Mouse (Mus musculus): ENCODE results near the gene Prkch.

The Prkch gene

GRCm38 (mm10) chr12:73720466-73720865, 135.9 kb downstream of the Prkch start:
- H3K36me3 ChIP-seq (ENCODE audit: insufficient read depth, low read length) = no peaks in the 10 kb centered on the region
- no peak overlapping the region for H3K4me3 ChIP-seq (replicated peaks; ENCODE audit: low read length)
- H3K27me3 ChIP-seq (ENCODE audit: insufficient read depth, low read length) = no peaks in the 10 kb centered on the region
- TF ChIP-seq POU5F1 (IDR thresholded peaks at IDR 0.05; ENCODE audit: borderline replicate concordance, low read length) (no peak), CTCF (conservative IDR thresholded peaks at IDR 0.05; ENCODE audit: low read length) (no peak), NANOG (IDR thresholded peaks at IDR 0.05; ENCODE audit: borderline replicate concordance, low read length) (no peak)
- H3K4me1 ChIP-seq (replicated peaks; ENCODE audit: low read depth, low read length) = peaks cover 24% of the 10 kb centered on the region
- peaks cover 8% of the 10 kb centered on the region; the same call in 1 of the 2 replicates for H3K9me3 ChIP-seq (ENCODE audit: low read length)

GRCm38 (mm10) chr12:73722060-73722459, 137.5 kb downstream of the Prkch start:
- H3K9me3 ChIP-seq (ENCODE audit: low read length) = peaks cover 8% of the 10 kb centered on the region; the same call in 1 of the 2 replicates

GRCm38 (mm10) chr12:73723067-73723466, 138.5 kb downstream of the Prkch start:
- no peaks in the 10 kb centered on the region for H3K36me3 ChIP-seq (ENCODE audit: insufficient read depth, low read length)
- peaks cover 23% of the 10 kb centered on the region for H3K4me1 ChIP-seq (replicated peaks; ENCODE audit: low read depth, low read length)
- H3K4me3 ChIP-seq (replicated peaks; ENCODE audit: low read length) = no peak overlapping the region
- TF ChIP-seq NANOG (IDR thresholded peaks at IDR 0.05; ENCODE audit: borderline replicate concordance, low read length) (no peak), POU5F1 (IDR thresholded peaks at IDR 0.05; ENCODE audit: borderline replicate concordance, low read length) (no peak)
- H3K27me3 ChIP-seq (ENCODE audit: insufficient read depth, low read length) = no peaks in the 10 kb centered on the region
- peaks cover 8% of the 10 kb centered on the region; the same call in 1 of the 2 replicates for H3K9me3 ChIP-seq (ENCODE audit: low read length)

More at GRCm38 (mm10) chr12:73722060-73722459, 137.5 kb downstream of the Prkch start:
- H3K4me1 ChIP-seq (replicated peaks; ENCODE audit: low read depth, low read length) = peaks cover 24% of the 10 kb centered on the region
- H3K27me3 ChIP-seq (ENCODE audit: insufficient read depth, low read length) = no peaks in the 10 kb centered on the region
- TF ChIP-seq POU5F1 (IDR thresholded peaks at IDR 0.05; ENCODE audit: borderline replicate concordance, low read length) = no peak
- TF ChIP-seq NANOG (IDR thresholded peaks at IDR 0.05; ENCODE audit: borderline replicate concordance, low read length) = no peak
- no peak for TF ChIP-seq CTCF (conservative IDR thresholded peaks at IDR 0.05; ENCODE audit: low read length)
- H3K36me3 ChIP-seq (ENCODE audit: insufficient read depth, low read length) = no peaks in the 10 kb centered on the region
- H3K4me3 ChIP-seq (replicated peaks; ENCODE audit: low read length) = no peak overlapping the region

- Histone ChIP-seq H3K4me1 (replicated peaks; ENCODE audit: low read depth, low read length) (peaks cover 16% of the 10 kb centered on the region), H3K36me3 (ENCODE audit: insufficient read depth, low read length) (no peaks in the 10 kb centered on the region), H3K9me3 (ENCODE audit: low read length) (peaks cover 8% of the 10 kb centered on the region; the same call in 1 of the 2 replicates), H3K27me3 (ENCODE audit: insufficient read depth, low read length) (no peaks in the 10 kb centered on the region), H3K4me3 (replicated peaks; ENCODE audit: low read length) (no peak overlapping the region)
- no peak for TF ChIP-seq CTCF (conservative IDR thresholded peaks at IDR 0.05; ENCODE audit: low read length)
- TF ChIP-seq NANOG (IDR thresholded peaks at IDR 0.05; ENCODE audit: borderline replicate concordance, low read length) = no peak
- no peak for TF ChIP-seq POU5F1 (IDR thresholded peaks at IDR 0.05; ENCODE audit: borderline replicate concordance, low read length)
These were observed 139.3 kb downstream of the Prkch start for GRCm38 (mm10) chr12:73723887-73724286.

- Histone ChIP-seq H3K27me3 (ENCODE audit: insufficient read depth, low read length) (no peaks in the 10 kb centered on the region), H3K36me3 (ENCODE audit: insufficient read depth, low read length) (no peaks in the 10 kb centered on the region), H3K4me1 (replicated peaks; ENCODE audit: low read depth, low read length) (peaks cover 1% of the 10 kb centered on the region), H3K9me3 (ENCODE audit: low read length) (peaks cover 8% of the 10 kb centered on the region; the same call in 1 of the 2 replicates), H3K4me3 (replicated peaks; ENCODE audit: low read length) (no peak overlapping the region)
- TF ChIP-seq CTCF (conservative IDR thresholded peaks at IDR 0.05; ENCODE audit: low read length) (no peak), NANOG (IDR thresholded peaks at IDR 0.05; ENCODE audit: borderline replicate concordance, low read length) (no peak), POU5F1 (IDR thresholded peaks at IDR 0.05; ENCODE audit: borderline replicate concordance, low read length) (no peak)
These were observed 141.4 kb downstream of the Prkch start for GRCm38 (mm10) chr12:73725825-73726604.

GRCm38 (mm10) chr12:73727046-73727445, 142.4 kb downstream of the Prkch start:
- no peak for TF ChIP-seq NANOG (IDR thresholded peaks at IDR 0.05; ENCODE audit: borderline replicate concordance, low read length)
- no peak for TF ChIP-seq CTCF (conservative IDR thresholded peaks at IDR 0.05; ENCODE audit: low read length)
- TF ChIP-seq POU5F1 (IDR thresholded peaks at IDR 0.05; ENCODE audit: borderline replicate concordance, low read length) = no peak
- no peak overlapping the region for H3K4me3 ChIP-seq (replicated peaks; ENCODE audit: low read length)
- peaks cover 8% of the 10 kb centered on the region; the same call in 1 of the 2 replicates for H3K9me3 ChIP-seq (ENCODE audit: low read length)
- H3K27me3 ChIP-seq (ENCODE audit: insufficient read depth, low read length) = no peaks in the 10 kb centered on the region
- H3K4me1 ChIP-seq (replicated peaks; ENCODE audit: low read depth, low read length) = no peaks in the 10 kb centered on the region
- no peaks in the 10 kb centered on the region for H3K36me3 ChIP-seq (ENCODE audit: insufficient read depth, low read length)

GRCm38 (mm10) chr12:73730603-73731002, 146.0 kb downstream of the Prkch start:
- Histone ChIP-seq H3K27me3 (ENCODE audit: insufficient read depth, low read length) (no peaks in the 10 kb centered on the region), H3K4me3 (replicated peaks; ENCODE audit: low read length) (no peak overlapping the region), H3K9me3 (ENCODE audit: low read length) (no peaks in the 10 kb centered on the region), H3K36me3 (ENCODE audit: insufficient read depth, low read length) (no peaks in the 10 kb centered on the region), H3K4me1 (replicated peaks; ENCODE audit: low read depth, low read length) (no peaks in the 10 kb centered on the region)
- no peak for TF ChIP-seq POU5F1 (IDR thresholded peaks at IDR 0.05; ENCODE audit: borderline replicate concordance, low read length)
- no peak for TF ChIP-seq NANOG (IDR thresholded peaks at IDR 0.05; ENCODE audit: borderline replicate concordance, low read length)
- TF ChIP-seq CTCF (conservative IDR thresholded peaks at IDR 0.05; ENCODE audit: low read length) = no peak

- Histone ChIP-seq H3K9me3 (ENCODE audit: low read length) (no peaks in the 10 kb centered on the region), H3K27me3 (ENCODE audit: insufficient read depth, low read length) (no peaks in the 10 kb centered on the region), H3K36me3 (ENCODE audit: insufficient read depth, low read length) (no peaks in the 10 kb centered on the region), H3K4me3 (replicated peaks; ENCODE audit: low read length) (no peak overlapping the region), H3K4me1 (replicated peaks; ENCODE audit: low read depth, low read length) (no peaks in the 10 kb centered on the region)
- TF ChIP-seq POU5F1 (IDR thresholded peaks at IDR 0.05; ENCODE audit: borderline replicate concordance, low read length) (no peak), NANOG (IDR thresholded peaks at IDR 0.05; ENCODE audit: borderline replicate concordance, low read length) (no peak), CTCF (conservative IDR thresholded peaks at IDR 0.05; ENCODE audit: low read length) (no peak)
These were observed 146.5 kb downstream of the Prkch start for GRCm38 (mm10) chr12:73731093-73731492.

Data from E14TG2a.4 (cell line).